Mouse (Mus musculus): ENCODE results near the gene Sys1. TPM values are rescaled to one million over a fixed set of nuclear protein-coding genes. Genes with fewer than 3 reads are reported as not detected.

Gene Sys1
- polyA plus RNA-seq, 1 experiment from 2014 or later = 60.6 TPM

DNA sequence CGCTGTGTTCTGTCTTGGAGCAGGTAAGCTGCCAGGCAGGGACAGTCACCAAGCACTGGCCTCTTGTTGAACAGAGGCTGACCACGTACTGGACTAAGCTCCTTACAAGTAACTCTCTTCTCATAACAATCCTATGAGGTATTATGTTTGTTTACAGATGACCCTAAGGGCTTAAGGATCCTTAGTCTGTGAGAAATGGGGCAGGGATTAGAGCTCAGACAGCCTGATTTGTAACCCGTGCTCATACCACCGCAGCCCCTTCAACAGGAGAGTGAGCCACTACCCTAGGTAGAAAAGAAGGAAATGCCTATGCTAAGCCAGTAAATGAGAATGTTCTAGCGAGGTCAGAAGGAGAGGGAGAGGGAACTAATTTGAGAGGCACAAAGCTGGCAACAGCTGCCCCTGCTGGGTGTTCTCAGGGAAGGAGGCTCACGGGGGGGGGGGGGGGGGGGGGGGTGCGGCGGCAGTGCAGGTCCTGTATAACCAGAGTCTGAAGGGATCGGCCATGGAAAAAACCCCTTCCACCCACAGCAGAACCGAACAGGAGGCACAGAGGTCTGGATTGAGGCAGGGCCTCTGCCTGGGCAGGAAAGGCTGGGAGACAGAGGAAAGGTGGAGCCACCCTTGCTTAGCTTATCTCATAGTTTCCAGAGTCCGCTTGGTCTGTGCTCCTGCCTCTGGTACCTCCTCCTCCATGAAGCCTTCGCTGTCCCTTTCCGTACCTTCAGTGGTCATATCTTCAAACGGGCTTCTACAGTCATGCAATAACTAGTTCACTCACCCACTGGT lies 55.6 kb downstream of the Sys1 start:
- ATAC-seq (ENCODE audit: insufficient read depth, low FRiP score, low read depth) = peak; percentile 29; the same call in 1 of the 2 replicates
- Histone ChIP-seq H3K9ac (no peak overlapping the region), H3K4me3 (replicated peaks) (no peak overlapping the region), H3K27ac (no peak overlapping the region; the same call in 1 of the 2 replicates), H3K36me3 (no peaks in the 10 kb centered on the region), H3K4me2 (no peak overlapping the region), H3K9me3 (no peaks in the 10 kb centered on the region), H3K4me1 (0 out of 2 replicates have a peak, but pooled peaks cover 7% of the 10 kb centered on the region), H3K27me3 (replicated peaks) (no peaks in the 10 kb centered on the region)
- WGBS = 55% methylated on average over 13 of the region's 14 CpGs

DNA sequence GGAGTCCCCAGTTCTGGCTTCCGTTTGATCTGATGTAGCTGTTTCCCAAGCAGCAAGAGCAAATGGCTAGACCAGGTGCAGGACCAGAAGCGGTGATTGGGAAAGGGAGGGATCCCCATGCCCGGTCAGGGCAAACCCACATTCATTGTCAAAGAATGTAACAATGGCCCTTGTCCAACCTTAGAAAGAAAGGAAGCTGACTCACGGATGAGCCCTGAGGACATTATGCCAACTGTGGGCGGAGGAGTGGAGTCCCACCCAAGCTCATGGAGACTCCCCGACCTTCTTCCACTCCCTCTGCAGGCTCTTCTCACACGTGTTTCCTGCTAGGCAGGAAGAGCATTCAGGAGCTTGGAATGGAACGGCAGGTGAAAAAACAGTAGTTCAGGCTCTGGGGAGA lies 56.6 kb downstream of the Sys1 start:
- 63% methylated on average over 8 of the region's 8 CpGs for WGBS
- H3K9me3 ChIP-seq = no peaks in the 10 kb centered on the region
- H3K27ac ChIP-seq = 0 out of 2 replicates have a peak overlapping the region, but pooled peaks have one; percentile 31
- H3K36me3 ChIP-seq = no peaks in the 10 kb centered on the region
- no peak for ATAC-seq (ENCODE audit: insufficient read depth, low FRiP score, low read depth)
- H3K4me2 ChIP-seq = no peak overlapping the region
- 0 out of 2 replicates have a peak, but pooled peaks cover 7% of the 10 kb centered on the region for H3K4me1 ChIP-seq
- no peak overlapping the region for H3K4me3 ChIP-seq (replicated peaks)
- no peak overlapping the region for H3K9ac ChIP-seq
- H3K27me3 ChIP-seq (replicated peaks) = no peaks in the 10 kb centered on the region

DNA sequence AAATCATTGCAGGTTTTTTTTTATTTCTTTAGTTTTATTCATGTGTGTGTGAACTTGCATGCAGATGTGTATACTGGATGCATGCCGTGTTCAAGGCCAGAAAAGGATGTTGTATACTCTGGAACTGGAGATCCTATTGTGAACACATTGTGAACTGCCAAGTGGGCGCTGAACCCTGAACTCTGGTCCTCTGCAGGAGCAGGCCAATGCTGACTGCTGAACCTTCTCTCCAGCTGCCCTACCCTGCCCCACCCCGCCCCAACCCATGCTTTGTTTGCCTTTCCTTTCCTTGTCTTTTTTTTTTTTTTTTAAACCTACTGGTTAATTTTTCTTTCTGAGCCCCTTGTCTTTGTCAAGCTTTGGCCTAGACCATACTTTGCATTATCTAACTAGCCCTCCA lies 58.2 kb downstream of the Sys1 start:
- H3K4me1 ChIP-seq = 0 out of 2 replicates have a peak, but pooled peaks cover 10% of the 10 kb centered on the region
- H3K27ac ChIP-seq = no peak overlapping the region; the same call in 1 of the 2 replicates
- WGBS = 73% methylated on average over 3 of the region's 3 CpGs
- no peaks in the 10 kb centered on the region for H3K9me3 ChIP-seq
- ATAC-seq (ENCODE audit: insufficient read depth, low FRiP score, low read depth) = no peak
- H3K4me2 ChIP-seq = no peak overlapping the region
- no peaks in the 10 kb centered on the region for H3K36me3 ChIP-seq
- H3K9ac ChIP-seq = no peak overlapping the region
- H3K4me3 ChIP-seq (replicated peaks) = no peak overlapping the region
- H3K27me3 ChIP-seq (replicated peaks) = no peaks in the 10 kb centered on the region

DNA sequence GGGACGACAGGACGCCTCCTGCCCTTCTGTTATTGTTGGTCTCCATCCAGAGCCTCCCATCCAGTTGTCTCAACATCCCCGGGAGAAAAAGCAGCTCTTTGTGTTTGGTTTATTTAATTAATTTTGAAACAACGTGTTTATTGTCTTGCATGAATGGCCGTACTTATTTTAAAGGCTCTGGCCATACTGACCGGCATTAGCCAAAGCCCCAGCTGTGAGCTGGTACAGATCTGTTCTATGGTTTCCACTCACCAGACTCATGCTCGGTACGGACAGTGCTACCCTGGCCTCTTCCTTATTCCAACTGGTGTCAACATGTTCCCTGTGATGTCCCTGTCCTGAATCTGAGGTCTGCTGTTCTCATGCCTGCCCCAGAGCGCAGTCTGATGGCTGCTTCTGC lies 59.1 kb downstream of the Sys1 start:
- ATAC-seq (ENCODE audit: insufficient read depth, low FRiP score, low read depth) = no peak
- Histone ChIP-seq H3K9me3 (no peaks in the 10 kb centered on the region), H3K4me2 (no peak overlapping the region), H3K4me3 (replicated peaks) (no peak overlapping the region), H3K4me1 (0 out of 2 replicates have a peak, but pooled peaks cover 10% of the 10 kb centered on the region), H3K27me3 (replicated peaks) (no peaks in the 10 kb centered on the region), H3K27ac (0 out of 2 replicates have a peak overlapping the region, but pooled peaks have one; percentile 16), H3K36me3 (no peaks in the 10 kb centered on the region), H3K9ac (no peak overlapping the region)
- WGBS = 74% methylated on average over 9 of the region's 9 CpGs

DNA sequence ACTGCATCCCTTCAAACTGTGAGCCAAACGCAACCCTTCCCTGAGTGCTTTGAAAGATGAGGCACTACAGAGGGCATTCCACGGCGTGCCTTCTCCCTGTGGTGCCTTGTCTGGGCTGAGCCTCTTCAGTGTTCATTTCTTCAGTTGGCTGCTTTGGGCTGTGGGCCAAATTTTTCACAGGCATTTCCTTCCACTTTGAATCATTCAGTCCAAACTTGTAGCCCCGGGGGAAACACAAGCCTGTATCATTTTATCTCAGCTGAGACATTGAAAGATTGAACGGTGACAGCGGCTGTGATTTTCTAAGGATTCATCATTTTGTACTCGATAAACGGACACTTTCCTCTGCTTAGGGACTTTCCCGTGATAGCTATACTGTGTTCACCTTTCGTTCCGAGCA lies 59.8 kb downstream of the Sys1 start:
- 80% methylated on average over 11 of the region's 11 CpGs for WGBS
- H3K27ac ChIP-seq = no peak overlapping the region
- no peaks in the 10 kb centered on the region for H3K36me3 ChIP-seq
- ATAC-seq (ENCODE audit: insufficient read depth, low FRiP score, low read depth) = no peak
- H3K4me2 ChIP-seq = no peak overlapping the region
- H3K9me3 ChIP-seq = no peaks in the 10 kb centered on the region
- H3K4me3 ChIP-seq (replicated peaks) = no peak overlapping the region
- 0 out of 2 replicates have a peak, but pooled peaks cover 10% of the 10 kb centered on the region for H3K4me1 ChIP-seq
- no peaks in the 10 kb centered on the region for H3K27me3 ChIP-seq (replicated peaks)
- H3K9ac ChIP-seq = no peak overlapping the region

DNA sequence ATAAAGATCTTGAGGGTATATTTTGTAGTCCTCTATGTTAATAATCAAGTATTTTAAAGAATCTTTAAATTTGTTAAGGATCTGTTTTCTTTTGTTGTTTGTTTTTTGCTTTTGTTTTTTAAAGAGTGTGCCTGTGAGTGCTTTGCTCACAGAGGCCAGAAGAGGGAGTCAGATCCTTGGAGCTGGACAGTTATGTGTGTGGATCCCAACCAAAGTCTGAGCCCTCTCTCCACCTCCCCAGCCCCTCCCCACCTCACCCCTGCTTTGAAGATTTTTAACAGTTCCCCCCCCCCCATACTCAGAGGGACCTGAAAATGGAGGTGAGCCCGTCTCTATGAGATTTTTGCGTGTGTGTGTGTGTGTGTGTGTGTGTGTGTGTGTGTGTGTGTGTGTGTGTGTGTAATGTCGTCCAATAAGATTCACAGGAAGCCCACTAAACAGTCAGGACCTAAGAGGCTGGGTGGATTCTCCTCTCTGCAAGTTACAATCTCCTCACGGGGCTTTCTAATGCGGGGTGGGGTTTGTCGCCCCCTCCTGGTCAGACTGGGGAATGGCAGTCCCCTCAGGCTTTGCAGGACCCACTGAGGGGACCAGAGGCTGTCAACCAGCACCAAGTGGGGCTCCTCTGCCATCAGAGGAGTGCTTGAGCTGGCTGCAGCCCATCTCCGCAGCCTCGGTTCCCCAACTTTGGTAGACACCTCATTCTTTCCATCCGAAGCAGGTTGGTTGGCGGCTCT lies 60.9 kb downstream of the Sys1 start:
- H3K27me3 ChIP-seq (replicated peaks) = no peaks in the 10 kb centered on the region
- H3K4me3 ChIP-seq (replicated peaks) = no peak overlapping the region
- no peaks in the 10 kb centered on the region for H3K9me3 ChIP-seq
- H3K27ac ChIP-seq = peak overlapping the region; percentile 84
- no peak overlapping the region for H3K4me2 ChIP-seq
- no peak overlapping the region for H3K9ac ChIP-seq
- H3K4me1 ChIP-seq = peaks cover 10% of the 10 kb centered on the region; the same call in 1 of the 2 replicates
- 31% methylated on average over 10 of the region's 10 CpGs for WGBS
- no peaks in the 10 kb centered on the region for H3K36me3 ChIP-seq
- no peak for ATAC-seq (ENCODE audit: insufficient read depth, low FRiP score, low read depth)

DNA sequence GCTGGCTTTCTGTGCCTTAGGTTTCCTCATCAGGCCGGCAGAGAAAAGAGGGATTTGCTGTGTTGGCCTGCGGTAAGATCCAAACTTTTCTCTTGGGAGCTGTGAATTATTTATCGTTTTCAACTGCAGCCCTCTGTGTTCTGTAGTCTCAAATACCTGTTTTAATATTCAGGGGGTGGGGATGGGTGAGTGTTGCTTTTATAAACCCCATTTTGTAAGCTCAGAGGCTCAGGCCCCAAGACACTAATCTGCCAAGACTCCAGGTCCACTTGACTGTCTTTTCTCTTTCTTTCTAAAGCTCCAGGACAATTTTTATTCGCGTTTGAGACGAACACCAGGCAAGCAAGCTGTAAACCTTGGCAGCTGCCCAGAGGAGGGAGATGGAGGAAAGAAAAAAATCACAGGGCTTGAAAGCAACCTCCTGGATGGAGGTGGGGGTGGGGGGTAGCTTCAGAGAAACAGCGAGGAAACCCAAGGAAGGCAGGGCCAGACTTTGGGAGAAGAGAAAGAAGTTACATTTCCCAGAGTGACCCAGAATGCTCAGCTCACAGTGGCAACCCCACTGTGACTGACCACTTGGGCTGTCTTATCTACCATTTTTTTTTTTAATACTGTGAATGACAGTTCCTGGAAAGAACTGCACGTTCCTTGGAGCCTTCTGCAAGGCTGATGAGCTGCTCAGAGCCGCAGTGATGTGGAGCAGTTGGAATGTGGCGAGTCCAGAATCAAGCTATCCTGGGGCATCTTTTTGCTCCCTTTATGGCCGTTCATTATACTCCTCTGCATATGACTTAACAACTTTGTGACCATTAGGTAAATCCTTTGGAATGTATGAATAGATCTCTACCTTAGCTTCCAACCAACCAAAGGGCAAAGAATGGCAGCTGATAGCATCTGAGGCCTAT lies 61.8 kb downstream of the Sys1 start:
- no peak for ATAC-seq (ENCODE audit: insufficient read depth, low FRiP score, low read depth)
- Histone ChIP-seq H3K4me1 (peaks cover 8% of the 10 kb centered on the region; the same call in 1 of the 2 replicates), H3K36me3 (no peaks in the 10 kb centered on the region), H3K27ac (peak overlapping the region; percentile 84), H3K9ac (no peak overlapping the region), H3K4me2 (no peak overlapping the region), H3K4me3 (replicated peaks) (no peak overlapping the region), H3K27me3 (replicated peaks) (no peaks in the 10 kb centered on the region), H3K9me3 (no peaks in the 10 kb centered on the region)
- WGBS = 30% methylated on average over 11 of the region's 11 CpGs

DNA sequence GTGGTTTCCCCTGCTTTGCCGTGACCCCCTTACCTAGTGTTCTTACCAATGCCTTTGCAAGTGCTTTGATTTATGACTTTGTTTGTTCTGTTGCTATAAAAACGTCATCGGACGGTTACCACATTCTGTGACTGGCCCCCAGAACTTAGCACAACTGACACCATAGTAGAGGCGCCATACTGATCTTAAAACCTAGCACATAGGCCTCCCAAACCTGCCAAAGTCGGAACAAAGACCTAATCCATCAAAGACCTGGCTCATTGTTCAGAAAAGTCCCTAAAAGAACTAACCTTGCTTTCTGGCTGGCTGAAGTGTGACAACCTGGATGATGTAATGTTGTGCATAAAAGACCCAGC lies 62.4 kb downstream of the Sys1 start:
- Histone ChIP-seq H3K36me3 (no peaks in the 10 kb centered on the region), H3K27ac (peak overlapping the region; percentile 84), H3K4me3 (replicated peaks) (no peak overlapping the region), H3K9ac (no peak overlapping the region), H3K4me2 (no peak overlapping the region), H3K27me3 (replicated peaks) (no peaks in the 10 kb centered on the region), H3K4me1 (peaks cover 8% of the 10 kb centered on the region; the same call in 1 of the 2 replicates), H3K9me3 (no peaks in the 10 kb centered on the region)
- WGBS = 52% methylated on average over 6 of the region's 6 CpGs
- ATAC-seq (ENCODE audit: insufficient read depth, low FRiP score, low read depth) = no peak

DNA sequence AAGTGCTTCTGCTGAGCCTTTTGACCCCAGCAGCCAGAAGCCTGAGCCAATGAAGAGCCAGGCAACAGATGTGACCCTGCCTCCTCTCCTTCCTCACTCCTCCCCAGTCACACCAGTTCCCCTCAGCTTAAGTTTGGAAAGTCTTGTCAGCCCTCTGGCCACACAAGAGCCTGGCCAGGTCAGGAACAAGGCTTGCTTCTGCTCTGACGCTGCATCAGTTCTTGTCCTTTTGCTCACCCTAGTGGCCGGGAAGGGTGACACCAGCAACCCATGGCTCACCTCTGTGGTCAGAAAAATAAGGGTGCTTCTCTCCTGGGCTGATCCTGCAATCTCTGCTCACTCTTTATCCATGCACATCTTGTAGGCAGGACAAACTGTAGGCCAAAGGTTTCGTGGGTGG lies 64.0 kb downstream of the Sys1 start:
- Histone ChIP-seq H3K27me3 (replicated peaks) (no peaks in the 10 kb centered on the region), H3K36me3 (no peaks in the 10 kb centered on the region), H3K9ac (no peak overlapping the region), H3K27ac (no peak overlapping the region), H3K4me1 (peaks cover 8% of the 10 kb centered on the region; the same call in 1 of the 2 replicates), H3K9me3 (no peaks in the 10 kb centered on the region), H3K4me3 (replicated peaks) (no peak overlapping the region), H3K4me2 (no peak overlapping the region)
- ATAC-seq (ENCODE audit: insufficient read depth, low FRiP score, low read depth) = peak; percentile 63
- 12% methylated on average over 3 of the region's 3 CpGs for WGBS

DNA sequence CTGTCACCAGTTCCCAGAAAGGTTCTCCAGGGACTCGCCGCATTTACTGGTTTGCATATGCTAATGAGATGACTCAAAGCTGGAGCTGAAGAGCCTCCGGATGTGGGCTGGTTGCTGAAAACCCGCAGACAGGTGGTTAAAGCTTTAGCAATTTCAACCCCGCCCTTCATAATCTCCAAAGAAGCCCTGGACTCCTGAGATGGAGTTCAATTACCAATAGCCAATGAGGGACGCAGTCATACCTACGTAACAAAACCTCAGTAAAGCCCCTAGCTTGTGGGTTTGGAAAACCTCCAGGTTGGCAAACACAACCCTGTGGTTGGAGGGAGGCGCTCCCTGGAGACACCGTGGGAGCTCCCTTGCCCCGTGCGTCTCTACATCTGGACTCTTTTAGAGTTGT lies 65.1 kb downstream of the Sys1 start:
- Histone ChIP-seq H3K27ac (peak overlapping the region; percentile 21; the same call in 1 of the 2 replicates), H3K36me3 (no peaks in the 10 kb centered on the region), H3K27me3 (replicated peaks) (no peaks in the 10 kb centered on the region), H3K4me3 (replicated peaks) (no peak overlapping the region), H3K4me1 (peaks cover 8% of the 10 kb centered on the region; the same call in 1 of the 2 replicates), H3K9ac (no peak overlapping the region), H3K9me3 (no peaks in the 10 kb centered on the region), H3K4me2 (peak overlapping the region; percentile 17)
- 16% methylated on average over 11 of the region's 11 CpGs for WGBS
- ATAC-seq (ENCODE audit: insufficient read depth, low FRiP score, low read depth) = no peak

DNA sequence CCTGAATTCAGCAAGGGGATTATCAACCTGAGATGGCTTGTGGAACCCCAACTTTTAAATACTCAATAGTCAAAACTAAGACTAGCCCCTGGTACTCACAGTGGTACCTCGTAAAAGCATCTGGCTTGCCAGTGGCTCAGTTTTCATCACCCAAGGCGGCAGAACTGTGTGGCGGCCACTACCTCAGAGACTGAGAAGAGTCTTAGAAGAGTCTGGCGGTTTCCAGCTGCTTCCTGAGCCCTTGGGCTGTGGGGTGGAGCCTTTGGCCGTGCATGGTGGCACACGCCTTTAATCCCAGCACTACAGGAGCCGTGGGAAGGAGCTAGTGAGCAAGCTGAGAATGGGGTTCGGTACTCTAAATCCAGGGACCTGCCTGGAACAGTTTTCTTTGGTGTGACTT lies 65.5 kb downstream of the Sys1 start:
- H3K4me1 ChIP-seq = peaks cover 8% of the 10 kb centered on the region; the same call in 1 of the 2 replicates
- no peak overlapping the region for H3K4me3 ChIP-seq (replicated peaks)
- WGBS = 33% methylated on average over 8 of the region's 8 CpGs
- no peaks in the 10 kb centered on the region for H3K27me3 ChIP-seq (replicated peaks)
- H3K9ac ChIP-seq = no peak overlapping the region
- peak overlapping the region; percentile 21; the same call in 1 of the 2 replicates for H3K27ac ChIP-seq
- H3K36me3 ChIP-seq = no peaks in the 10 kb centered on the region
- no peaks in the 10 kb centered on the region for H3K9me3 ChIP-seq
- ATAC-seq (ENCODE audit: insufficient read depth, low FRiP score, low read depth) = no peak
- H3K4me2 ChIP-seq = peak overlapping the region; percentile 17; the same call in 1 of the 2 replicates

Data from stomach, embryonic 15.5 days (tissue).